Mouse (Mus musculus): ENCODE data around the gene Gm3854.
"Not testable (repeated sequence)": the region's sequence is repeated elsewhere in the genome, so short reads cannot be mapped to it uniquely, and the experiment has no call there.

Gene Gm3854

DNA sequence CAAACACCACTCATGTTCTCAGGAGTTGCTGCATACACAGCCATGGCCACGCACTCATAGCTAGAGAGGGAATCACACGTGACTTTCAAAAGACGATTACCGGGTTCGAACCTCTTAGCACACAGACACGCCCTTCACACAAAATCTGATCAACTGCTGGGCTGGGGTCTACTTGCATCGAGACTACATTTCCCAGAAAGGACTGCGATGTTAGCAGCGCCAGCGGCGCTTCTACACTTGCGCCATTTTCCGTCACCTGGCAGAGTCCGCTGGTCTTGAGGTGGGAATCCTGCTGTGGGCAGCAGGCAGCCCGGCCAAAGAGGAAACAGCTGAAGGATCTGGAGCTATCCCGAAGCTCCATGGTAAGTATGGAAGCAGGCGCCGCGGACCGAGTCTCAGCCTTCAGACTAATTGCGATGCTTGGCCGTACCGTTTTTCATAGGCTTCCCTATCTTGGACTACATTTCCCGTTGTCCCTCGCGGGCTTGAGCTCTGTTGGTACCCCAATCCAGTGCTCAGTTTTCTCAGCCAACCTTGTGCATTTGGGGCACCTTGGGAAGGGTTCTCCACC lies at the start of gene Gm3854:
TSS of gene Gm3854 (plus strand) at position 259 of the 571 bp plus-strand sequence.
- no peak for DNase-seq (ENCODE audit: low spot score in 2 of 2)

DNA sequence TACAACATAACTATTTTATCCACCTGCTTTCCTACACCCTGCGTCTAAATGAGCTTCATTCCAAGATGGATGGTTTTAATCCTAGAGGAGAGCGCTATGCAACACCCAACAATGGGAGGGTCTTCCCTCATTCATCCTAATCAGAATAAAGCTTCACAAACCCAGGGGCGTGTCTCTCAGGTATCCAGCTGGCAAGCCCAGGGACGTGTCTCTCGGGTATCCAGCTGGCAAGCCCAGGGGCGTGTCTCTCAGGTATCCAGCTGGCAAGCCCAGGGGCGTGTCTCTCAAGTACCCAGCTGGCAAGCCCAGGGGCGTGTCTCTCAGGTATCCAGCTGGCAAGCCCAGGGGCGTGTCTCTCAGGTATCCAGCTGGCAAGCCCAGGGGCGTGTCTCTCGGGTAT lies 42.8 kb upstream of the Gm3854 start:
- not testable (repeated sequence) for DNase-seq (ENCODE audit: low spot score in 2 of 2)

DNA sequence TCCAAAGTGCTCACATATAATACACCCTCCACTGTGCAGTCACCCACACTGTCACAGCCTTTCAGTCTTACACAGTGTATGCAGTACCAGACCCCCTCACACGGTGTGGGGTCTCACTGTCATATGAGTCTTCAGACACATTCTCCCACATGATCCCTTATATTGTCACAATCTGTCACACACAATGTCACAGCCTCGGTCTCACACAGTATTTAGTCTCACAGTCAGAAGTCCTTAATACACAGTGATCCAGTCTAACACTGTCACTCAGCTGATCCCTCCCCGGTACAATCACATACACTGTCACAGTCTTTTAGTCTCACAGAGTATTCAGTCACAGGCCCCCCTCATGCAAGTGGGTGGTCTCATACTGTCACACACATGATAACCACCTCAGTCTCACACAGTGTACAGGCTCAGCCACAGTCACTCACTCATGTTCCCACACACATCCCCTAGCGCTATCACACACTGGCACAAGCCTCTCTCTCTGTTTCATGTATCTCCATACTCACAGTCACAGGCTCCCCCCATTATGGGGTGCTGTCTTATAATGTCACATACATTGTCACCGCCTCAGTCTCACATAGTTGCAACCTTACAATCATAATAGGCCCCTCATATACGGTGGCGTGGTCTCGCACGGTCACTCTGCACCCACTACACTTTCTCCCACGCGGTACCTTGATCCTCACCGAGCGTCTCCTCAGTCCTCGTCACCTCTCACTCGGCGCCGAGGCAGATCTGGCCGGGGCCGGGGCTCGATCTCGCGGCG lies 12.9 kb upstream of the Gm3854 start:
- DNase-seq (ENCODE audit: low spot score in 2 of 2) = no peak

DNA sequence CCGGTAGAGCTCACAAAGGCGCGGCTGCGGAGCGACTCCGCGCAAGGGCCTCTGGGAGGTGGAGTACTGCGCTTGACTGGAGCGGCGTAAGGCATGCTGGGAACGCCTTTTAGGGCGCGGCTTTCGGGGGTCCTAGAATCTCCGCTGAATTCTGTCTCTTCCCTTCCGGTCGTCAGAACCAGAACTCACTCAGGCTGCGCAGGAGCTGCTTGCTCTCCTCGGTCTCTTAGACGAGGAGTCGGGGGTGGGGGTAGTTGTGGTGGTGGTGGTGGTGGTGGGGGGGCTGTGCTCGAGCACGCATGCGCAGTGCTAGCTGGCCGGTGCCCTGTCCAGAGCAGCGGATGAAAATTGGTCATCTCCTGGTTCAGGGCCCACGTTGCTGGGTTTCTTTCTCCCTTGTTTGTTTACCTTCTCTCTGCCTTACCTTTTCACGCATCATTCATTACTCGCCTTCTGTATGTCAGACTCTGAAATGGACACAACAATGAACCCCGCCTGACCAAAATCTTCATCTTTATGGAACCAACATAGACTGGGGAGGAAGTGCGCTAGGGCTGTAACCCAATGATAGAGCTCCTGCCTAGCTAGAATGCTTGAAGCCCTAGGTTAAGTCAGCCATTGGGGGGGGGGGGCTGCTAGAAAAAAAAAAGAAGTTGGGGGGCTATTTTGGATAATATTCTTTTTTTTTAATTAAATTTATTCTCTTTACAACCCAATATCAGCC lies 12.2 kb upstream of the Gm3854 start, which contains the start of gene Zfp583:
TSS of gene Zfp583 (minus strand) at position 53 of the 724 bp plus-strand sequence.
- peak; percentile 71 to 84 for DNase-seq (ENCODE audit: low spot score in 2 of 2)

DNA sequence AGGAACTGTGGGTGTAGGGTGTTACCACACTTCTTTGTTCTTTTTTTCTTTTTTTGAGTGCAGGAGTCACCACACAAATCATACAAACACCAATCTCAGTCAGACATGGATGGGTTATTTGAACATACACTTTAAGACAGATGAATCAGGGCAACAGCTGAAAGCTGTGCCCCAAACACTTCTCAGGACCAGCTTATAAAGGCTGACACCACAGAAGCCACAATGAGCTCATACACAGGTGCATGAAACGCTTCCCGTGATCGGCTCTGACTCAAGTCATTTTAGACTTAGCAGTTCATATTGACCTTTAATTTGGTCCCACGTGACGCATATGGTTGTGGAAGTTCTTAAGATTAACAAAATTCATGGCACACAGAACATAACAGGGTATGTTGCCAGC lies 3.7 kb upstream of the Gm3854 start:
- peak in 1 of 2 experiments; percentile 5 for DNase-seq (ENCODE audit: low spot score in 2 of 2)

DNA sequence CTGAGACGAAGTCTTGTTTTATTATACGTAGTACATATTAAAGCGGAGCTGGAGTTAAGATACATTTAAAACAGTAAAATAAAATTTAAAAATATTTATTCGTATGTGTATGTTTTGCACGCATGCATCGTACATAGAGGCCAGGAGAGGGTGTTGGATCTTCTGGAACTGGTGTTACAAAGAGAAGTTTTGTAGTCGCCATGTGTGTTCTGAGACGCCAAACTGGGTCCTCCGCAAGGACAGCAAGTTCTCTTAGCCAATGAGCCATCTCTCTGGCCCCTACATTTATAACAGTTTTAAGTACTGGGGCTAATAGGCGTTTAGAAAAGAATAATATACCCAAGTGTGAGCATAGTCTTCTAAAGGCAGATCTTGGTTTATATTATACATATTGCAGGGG lies 565 bp downstream of the Gm3854 start:
- no peak for DNase-seq (ENCODE audit: low spot score in 2 of 2)

DNA sequence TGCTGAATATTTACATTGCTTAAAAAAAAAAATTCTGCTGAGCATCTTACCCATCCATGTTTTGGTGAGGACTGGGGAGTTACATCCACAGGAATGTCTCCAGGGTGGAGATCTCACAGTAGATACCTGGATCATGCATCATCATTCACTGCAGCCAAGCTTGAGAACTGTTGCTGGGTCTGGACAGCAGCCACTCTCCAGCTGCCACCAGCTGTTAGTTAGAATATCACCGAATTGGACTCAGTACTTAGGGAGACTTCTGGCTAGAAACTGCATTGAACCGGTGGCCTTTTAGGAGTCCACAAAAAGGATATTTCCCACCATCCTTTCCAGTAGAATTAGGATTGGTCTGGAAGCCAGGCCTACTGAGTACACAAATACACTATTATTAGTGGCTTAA lies 14.6 kb downstream of the Gm3854 start:
- DNase-seq (ENCODE audit: low spot score in 2 of 2) = no peak

DNA sequence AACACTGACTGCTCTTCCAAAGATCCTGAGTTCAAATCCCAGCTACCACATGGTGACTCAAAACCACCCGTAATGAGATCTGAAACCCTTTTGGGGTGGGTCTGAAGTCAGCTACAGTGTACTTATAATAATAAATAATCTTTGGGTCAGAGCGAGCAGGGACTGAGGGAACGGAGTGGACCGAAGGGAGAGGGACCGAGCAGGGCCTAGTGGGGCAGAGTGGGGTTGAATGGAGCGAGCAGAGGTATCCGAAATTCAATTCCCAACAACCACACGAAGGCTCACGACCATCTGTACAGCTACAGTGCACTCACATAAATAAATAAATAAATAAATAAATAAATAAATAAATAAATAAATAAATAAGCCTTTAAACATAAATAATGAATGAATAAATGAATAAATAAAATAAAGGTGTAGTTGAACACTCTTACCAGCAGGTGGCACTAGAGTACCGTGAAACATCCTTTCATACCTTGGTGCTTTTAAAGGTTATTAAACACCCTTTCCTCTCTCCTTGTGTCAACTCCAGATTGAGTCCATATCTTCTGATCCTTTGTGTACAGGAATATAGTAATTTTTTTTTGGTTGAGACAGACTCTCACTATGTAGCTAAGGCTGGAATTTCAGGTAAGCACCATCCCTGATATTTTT lies 15.5 kb downstream of the Gm3854 start:
- no peak for DNase-seq (ENCODE audit: low spot score in 2 of 2)

DNA sequence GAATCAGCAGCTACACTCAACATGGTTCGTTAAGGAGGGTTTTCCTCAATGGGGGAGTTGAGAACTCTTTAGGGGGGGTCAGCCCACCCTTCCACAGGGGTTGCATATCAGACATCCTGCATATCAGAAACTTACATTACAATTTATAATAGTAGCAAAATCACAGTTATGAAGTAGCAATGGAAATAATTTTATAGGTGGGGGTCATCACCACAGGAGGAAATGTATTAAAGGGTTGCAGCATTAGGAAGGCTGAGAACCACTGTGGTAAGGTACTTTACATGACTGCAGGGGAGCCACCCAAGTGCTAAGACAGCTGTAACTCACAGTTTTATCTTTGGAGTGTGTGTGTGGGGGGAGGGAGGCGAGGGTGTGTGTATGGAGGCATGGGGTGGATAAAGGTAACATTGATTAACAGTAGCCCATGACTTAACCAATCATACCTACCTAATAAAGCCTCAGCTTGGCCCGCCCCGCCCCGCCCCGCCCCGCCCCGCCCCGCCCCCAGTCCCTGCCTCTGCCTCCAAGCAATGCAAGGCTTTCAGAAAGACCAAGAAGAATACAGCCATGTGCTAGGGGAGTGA lies 17.0 kb downstream of the Gm3854 start:
- no peak for DNase-seq (ENCODE audit: low spot score in 2 of 2)

DNA sequence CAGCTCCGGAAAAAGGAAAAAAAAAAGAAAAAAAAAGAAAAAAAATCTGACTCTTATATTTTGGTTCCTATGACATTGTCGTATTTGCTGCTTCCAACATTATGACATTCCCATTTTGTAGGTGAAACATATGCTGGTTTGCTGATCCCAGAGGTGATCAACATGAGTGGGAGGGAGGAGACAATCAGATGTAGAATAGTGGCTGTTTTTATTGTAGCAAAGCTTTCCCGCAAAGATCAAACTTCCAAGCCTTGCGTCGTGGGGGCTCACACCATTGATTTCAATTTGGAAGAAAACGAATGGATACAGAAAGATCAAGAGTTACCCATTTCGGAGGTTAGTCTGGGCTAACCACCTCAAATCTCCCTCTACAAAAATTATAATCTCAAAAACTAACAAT lies 18.2 kb downstream of the Gm3854 start:
- DNase-seq (ENCODE audit: low spot score in 2 of 2) = no peak

DNA sequence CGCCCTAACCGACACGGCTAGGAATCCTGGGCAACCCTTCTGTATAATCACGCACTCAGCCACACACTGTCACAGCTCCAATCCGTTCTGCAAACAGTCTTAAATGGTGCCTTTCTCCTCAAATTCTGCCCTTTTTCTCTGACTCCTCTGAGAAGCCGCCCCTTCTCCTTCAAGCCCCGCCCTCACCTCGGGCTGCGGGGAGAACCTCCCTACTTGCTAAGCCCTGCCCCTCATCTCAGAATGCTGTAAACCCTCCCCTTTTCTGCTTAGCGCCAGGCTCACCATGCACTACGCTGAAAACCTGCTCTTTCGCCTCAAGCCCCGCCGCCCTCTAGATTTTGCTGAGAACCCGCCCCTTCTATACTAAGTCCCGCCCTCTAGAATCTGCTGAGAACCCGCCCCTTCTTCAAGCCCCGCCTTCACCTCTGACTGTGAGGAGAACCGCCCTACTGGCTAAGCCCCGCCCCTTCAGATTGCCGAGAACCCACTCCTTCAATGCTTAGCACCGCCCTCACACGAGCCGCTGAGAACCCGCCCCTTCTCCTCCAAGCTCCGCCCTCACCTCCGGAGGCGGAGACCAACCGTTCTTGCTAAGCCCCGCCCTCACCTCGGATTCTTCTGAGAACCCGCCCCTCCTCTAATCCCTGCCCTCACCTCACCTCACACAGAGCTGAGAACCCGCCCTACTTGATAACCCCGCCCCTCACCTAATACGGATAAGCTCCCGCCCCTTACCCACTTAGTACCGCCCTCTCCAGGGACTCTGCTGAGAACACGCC lies 18.9 kb downstream of the Gm3854 start:
- peak; percentile 96 to 97 for DNase-seq (ENCODE audit: low spot score in 2 of 2)

DNA sequence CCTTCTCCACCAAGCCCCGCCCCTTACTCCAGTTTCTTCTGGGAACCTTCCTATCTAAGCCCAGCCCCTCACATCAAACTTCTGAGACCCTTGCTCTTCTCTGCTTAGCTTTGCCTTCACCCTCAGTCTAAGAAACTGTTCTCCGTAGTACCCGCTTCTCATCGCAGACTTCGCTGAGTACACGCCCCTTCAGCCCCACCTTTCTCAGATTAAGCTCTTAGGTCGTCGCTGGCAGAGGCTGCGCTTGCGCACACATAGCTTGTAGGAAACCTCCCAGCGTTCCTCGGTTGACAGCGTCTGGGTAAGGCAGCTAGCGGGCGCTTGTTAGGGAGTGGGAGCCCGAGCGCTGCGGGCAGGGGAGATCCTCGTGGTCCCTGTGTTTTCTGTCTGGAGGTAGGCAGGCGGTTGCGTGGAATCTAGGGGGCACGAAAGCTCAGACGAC lies 19.5 kb downstream of the Gm3854 start, which contains the start of gene Zfp78:
TSS of gene Zfp78 (plus strand) at position 234 of the 442 bp plus-strand sequence.
- peak; percentile 78 to 86 for DNase-seq (ENCODE audit: low spot score in 2 of 2)

DNA sequence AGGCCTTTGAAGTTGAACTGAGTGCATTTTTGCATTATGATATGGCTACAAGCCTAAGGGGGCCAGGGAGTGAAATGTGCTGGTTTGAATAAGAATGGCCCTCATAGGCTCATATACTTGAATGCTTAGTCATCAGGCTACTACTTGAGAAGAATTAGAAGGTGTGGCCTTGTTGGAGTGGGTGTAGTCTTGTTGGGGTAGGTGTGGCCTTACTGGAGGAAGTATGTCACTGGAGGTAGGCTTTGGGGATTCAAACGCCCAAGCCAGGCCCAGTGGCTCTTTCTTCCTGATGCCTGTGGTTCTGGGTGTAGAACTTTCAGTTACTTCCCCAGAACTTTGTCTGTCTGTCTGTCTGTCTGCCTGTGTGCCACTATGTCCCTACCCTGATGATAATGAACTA lies 21.2 kb downstream of the Gm3854 start:
- no peak for DNase-seq (ENCODE audit: low spot score in 2 of 2)

DNA sequence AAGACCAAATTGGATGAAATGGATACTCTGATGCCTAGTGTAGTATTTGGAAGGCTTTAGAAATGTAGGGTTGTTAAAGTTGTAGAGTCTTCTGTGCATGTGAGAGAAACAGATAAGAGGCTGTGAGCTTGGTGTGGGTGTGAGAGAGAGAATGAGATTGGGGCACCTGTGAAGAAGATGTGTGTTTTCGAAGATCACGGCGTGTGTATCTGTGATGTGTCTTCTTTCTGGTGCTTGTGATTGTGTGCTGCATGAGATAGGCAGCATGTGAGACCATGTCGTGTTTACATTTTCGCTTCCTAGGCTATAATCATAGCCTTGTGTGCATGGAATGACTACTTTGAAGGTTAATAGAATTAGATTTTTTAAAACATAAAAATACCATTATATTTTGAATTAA lies 23.6 kb downstream of the Gm3854 start:
- DNase-seq (ENCODE audit: low spot score in 2 of 2) = no peak

DNA sequence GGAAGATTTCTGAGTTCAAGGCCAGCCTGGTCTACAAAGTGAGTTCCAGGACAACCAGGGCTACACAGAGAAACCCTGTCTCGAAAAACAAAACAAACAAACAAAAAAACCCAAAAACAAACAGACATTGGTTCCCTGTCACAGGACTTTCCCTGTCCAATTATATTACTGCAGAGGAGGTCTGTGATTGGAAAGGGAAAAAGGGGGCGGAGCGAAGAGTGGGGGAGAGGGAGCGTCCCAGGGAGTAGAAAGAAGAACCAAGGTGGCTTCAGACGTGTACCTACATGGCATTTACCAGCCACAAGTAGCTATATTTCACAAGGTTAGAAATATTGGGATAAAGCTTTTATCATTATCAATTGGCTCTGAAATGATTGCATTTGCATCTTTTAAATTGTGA lies 24.6 kb downstream of the Gm3854 start:
- DNase-seq (ENCODE audit: low spot score in 2 of 2) = not testable (repeated sequence)

DNA sequence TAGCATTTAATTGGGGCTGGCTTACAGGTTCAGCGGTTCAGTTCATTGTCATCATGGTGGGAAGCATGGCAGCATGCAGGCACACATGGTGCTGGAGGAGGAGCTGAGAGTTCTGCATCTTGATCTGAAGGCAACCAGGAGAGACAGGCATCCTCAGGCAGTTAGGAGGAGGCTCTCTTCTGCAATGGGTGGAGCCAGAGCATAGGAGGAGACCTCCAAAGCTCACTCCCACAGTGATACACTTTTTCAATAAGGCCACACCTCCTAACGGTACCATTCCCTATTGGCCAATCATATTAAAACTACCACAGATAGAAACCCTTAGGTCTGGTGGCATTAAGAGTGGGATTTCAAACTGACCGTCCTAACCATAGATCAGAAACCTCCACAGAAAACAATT lies 25.9 kb downstream of the Gm3854 start:
- DNase-seq (ENCODE audit: low spot score in 2 of 2) = no peak

DNA sequence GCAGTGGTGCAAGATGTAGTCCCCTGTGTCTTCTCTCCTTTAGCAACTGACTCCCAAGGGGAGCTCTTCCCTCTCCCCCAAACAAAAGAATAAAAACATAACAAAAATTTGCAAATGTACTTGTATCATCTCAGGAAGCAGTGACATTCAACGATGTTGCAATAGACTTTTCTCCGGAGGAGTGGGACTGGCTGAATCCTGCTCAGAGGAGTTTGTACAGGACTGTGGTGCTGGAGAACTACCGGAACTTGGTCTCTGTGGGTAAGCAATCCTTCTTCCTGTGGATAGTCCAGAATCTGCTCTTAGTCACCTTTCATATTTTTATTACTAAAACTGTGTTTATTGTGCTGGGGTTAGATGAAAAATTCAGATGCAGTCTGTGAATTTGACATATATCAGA lies 29.4 kb downstream of the Gm3854 start:
- DNase-seq (ENCODE audit: low spot score in 2 of 2) = no peak

DNA sequence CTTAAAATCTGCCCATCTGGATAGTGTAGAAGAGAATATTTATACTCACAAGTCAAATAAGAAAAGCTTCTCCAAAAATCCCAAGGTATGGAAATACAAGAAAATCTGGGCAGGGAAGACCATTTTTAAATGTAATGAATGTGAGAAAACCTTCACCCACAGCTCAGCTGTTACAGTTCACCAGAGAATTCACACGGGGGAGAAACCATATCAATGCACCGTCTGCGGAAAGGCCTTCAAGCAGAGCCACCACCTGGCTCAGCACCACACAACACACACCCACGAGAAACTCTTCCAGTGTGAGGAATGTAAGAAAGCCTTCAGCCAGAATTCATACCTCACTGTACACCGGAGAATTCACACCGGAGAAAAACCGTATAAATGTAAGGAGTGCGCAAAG lies 34.9 kb downstream of the Gm3854 start:
- no peak for DNase-seq (ENCODE audit: low spot score in 2 of 2)

DNA sequence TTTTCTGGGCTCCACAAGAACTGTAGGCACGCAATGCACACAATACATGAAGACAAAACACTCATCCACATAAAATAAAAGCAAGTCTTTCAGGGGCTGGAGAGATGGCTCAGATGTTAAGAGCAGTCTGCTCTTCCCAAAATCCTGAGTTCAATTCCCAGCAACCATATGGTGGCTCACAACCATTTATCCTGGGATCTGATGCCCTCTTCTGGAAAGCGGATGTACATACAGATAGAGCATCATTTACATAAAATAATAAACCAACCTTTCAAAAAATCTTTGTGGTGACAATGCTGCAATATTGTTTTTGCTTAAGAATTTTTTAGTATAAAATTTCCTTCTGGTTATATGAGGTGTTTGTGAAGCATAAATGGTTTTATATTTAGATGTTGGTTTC lies 37.9 kb downstream of the Gm3854 start:
- no peak for DNase-seq (ENCODE audit: low spot score in 2 of 2)

DNA sequence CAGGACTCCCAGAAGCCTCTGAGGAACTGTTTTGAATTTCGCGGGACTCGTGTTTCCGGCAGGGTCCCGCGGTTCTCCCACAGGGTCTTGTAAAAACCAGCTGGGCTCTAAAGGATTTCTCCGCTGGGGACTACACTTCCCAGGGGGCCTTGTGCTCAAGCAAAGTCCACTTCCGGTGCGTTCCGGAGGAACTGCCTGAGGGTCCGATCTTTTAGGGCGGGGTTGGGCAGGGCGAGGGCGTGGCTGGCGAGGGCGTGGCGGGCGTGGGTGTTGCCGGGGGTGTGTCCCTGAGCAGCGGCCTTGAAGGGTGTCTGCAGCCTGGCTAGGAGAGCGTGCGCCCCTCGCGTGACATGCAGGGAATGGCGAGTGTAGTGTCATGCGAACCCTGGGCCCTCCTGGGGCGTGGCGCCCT lies 39.5 kb downstream of the Gm3854 start, which contains the start of gene Zfp28:
TSS of gene Zfp28 (plus strand) at position 252 of the 412 bp plus-strand sequence.
- peak; percentile 91 to 94 for DNase-seq (ENCODE audit: low spot score in 2 of 2)

DNA sequence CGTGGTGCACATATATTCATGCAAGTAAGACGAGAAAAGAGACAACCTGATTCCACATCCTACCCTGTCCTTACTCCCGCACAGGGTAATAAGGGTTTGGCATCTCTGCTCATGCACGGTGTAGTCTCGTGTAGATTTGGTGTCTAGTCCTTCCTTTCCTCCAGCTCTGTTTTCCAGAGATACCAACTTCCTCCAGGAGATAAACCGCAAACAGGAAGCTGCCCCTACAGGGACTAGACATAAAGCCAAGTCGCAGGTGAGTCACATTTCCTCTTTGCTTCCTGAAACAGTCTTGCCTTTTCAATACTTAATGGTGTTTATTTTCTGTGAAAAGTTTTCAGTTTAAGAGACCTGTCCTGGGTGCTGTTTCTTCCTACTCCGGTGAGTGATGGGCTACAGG lies 40.5 kb downstream of the Gm3854 start:
- DNase-seq (ENCODE audit: low spot score in 2 of 2) = no peak
